Mouse (Mus musculus) embryonic facial prominence, embryonic 13.5 days (tissue): ENCODE measurements around the gene Tomm40. TPM values are rescaled to one million over a fixed set of nuclear protein-coding genes. Genes with fewer than 3 reads are reported as not detected.
A peak's percentile ranks its signal among the peaks of the same experiment; 100 is the strongest.

Experiments
- ATAC-seq: fragments of 200-750 bp; cut with Nextera tagmentation; 2 replicates; pipeline ENCODE4 v1.8.0; 2017; ENCODE audit warnings: low read depth; ENCODE audit not compliant: insufficient number of reproducible peaks, insufficient read depth, low FRiP score, low TSS enrichment
- H3K27ac ChIP-seq: fragments of 300-500 bp; sonication (generic); 2 replicates; pipeline ENCODE4 v1.5.1; 2015; ENCODE audit warnings: moderate library complexity, mild to moderate bottlenecking, inconsistent platforms
- H3K27me3 ChIP-seq: fragments of 300-500 bp; sonication (generic); 2 replicates; pipeline ENCODE4 v1.6.1; 2015; ENCODE audit warnings: mild to moderate bottlenecking, inconsistent platforms
- H3K36me3 ChIP-seq: fragments of 300-500 bp; sonication (generic); 2 replicates; pipeline ENCODE4 v1.6.1; 2015; ENCODE audit warnings: mild to moderate bottlenecking, inconsistent platforms
- H3K4me1 ChIP-seq: fragments of 300-500 bp; sonication (generic); 2 replicates; pipeline ENCODE4 v1.6.1; 2015; ENCODE audit warnings: inconsistent platforms
- H3K4me2 ChIP-seq: fragments of 300-500 bp; sonication (generic); 2 replicates; pipeline ENCODE4 v1.6.1; 2015; ENCODE audit warnings: moderate library complexity, mild to moderate bottlenecking, inconsistent platforms
- H3K4me3 ChIP-seq: fragments of 300-500 bp; sonication (generic); 2 replicates; pipeline ENCODE4 v1.5.1; 2015; ENCODE audit warnings: mild to moderate bottlenecking, inconsistent platforms
- H3K9ac ChIP-seq: fragments of 300-500 bp; sonication (generic); 2 replicates; pipeline ENCODE4 v1.6.1; 2015; ENCODE audit warnings: mild to moderate bottlenecking, inconsistent platforms
- H3K9me3 ChIP-seq: fragments of 300-500 bp; sonication (generic); 2 replicates; pipeline ENCODE4 v1.6.1; 2016; ENCODE audit warnings: inconsistent platforms
- WGBS: fragments of 180-500 bp; shearing (Covaris S2); methylation state at CpG from one replicate; pipeline ENCODE4 v1.1.7; 2015; ENCODE audit warnings: mixed read lengths; 5-methylcytosine and 5-hydroxymethylcytosine counted together
- polyA plus RNA-seq: library from polyadenylated mRNA; unstranded; fragments of >200 nt; fragmentation: Nextera tagmentation; extraction: Ambion mirVana; gene quantifications from 2 replicates; pipeline ENCODE4 v1.2.1, GENCODE M21; 2015

Gene Tomm40
- polyA plus RNA-seq, 1 experiment from 2014 or later, result 139 TPM

- Histone ChIP-seq H3K4me2 (peak overlapping the region; percentile 66), H3K9me3 (peaks cover 15% of the 10 kb centered on the region), H3K27me3 (no peaks in the 10 kb centered on the region), H3K36me3 (peaks cover 62% of the 10 kb centered on the region), H3K4me3 (0 out of 2 replicates have a peak overlapping the region, but pooled peaks have one; percentile 100), H3K9ac (peak overlapping the region; percentile 54; the same call in 1 of the 2 replicates), H3K27ac (peak overlapping the region; percentile 88; the same call in 1 of the 2 replicates), H3K4me1 (peaks cover 19% of the 10 kb centered on the region)
- WGBS, result 90% methylated on average over 2 of the region's 2 CpGs
- ATAC-seq, result no peak
Observed at GRCm38 (mm10) chr7:19716822-19717221, 1.6 kb upstream of the Tomm40 start.

- Histone ChIP-seq H3K9ac (peak overlapping the region; percentile 54), H3K27ac (peak overlapping the region; percentile 88), H3K27me3 (no peaks in the 10 kb centered on the region), H3K9me3 (peaks cover 8% of the 10 kb centered on the region), H3K36me3 (peaks cover 62% of the 10 kb centered on the region), H3K4me1 (peaks cover 19% of the 10 kb centered on the region), H3K4me2 (peak overlapping the region; percentile 66), H3K4me3 (peak overlapping the region; percentile 100)
- no peak for ATAC-seq
- WGBS, result 6% methylated on average over 18 of the region's 18 CpGs
Observed at GRCm38 (mm10) chr7:19716055-19716682, 931 bp upstream of the Tomm40 start.

- WGBS, result under 1% methylated on average over 39 of the region's 39 CpGs
- Histone ChIP-seq H3K4me3 (peak overlapping the region; percentile 100), H3K27ac (peak overlapping the region; percentile 72), H3K36me3 (peaks cover 61% of the 10 kb centered on the region), H3K4me1 (peaks cover 19% of the 10 kb centered on the region), H3K27me3 (no peaks in the 10 kb centered on the region), H3K9ac (peak overlapping the region; percentile 98), H3K4me2 (peak overlapping the region; percentile 92), H3K9me3 (no peaks in the 10 kb centered on the region)
- no peak for ATAC-seq
Observed at GRCm38 (mm10) chr7:19714836-19715235, 402 bp downstream of the Tomm40 start.

GRCm38 (mm10) chr7:19713598-19713997 lies 1.6 kb downstream of the Tomm40 start:
- Histone ChIP-seq H3K36me3 (peaks cover 64% of the 10 kb centered on the region), H3K27ac (no peak overlapping the region), H3K4me1 (peaks cover 19% of the 10 kb centered on the region), H3K4me2 (peak overlapping the region; percentile 92), H3K4me3 (peak overlapping the region; percentile 100; the same call in 1 of the 2 replicates), H3K27me3 (no peaks in the 10 kb centered on the region), H3K9me3 (no peaks in the 10 kb centered on the region), H3K9ac (no peak overlapping the region; the same call in 1 of the 2 replicates)
- 87% methylated on average over 9 of the region's 9 CpGs for WGBS
- ATAC-seq, result no peak

GRCm38 (mm10) chr7:19713196-19713595 lies 2.0 kb downstream of the Tomm40 start:
- H3K36me3 ChIP-seq, result peaks cover 64% of the 10 kb centered on the region
- H3K4me1 ChIP-seq, result peaks cover 19% of the 10 kb centered on the region
- H3K27ac ChIP-seq, result no peak overlapping the region
- no peak overlapping the region for H3K4me2 ChIP-seq
- H3K4me3 ChIP-seq, result no peak overlapping the region
- H3K9me3 ChIP-seq, result no peaks in the 10 kb centered on the region
- 53% methylated on average over 4 of the region's 4 CpGs for WGBS
- ATAC-seq, result no peak
- H3K27me3 ChIP-seq, result no peaks in the 10 kb centered on the region
- H3K9ac ChIP-seq, result no peak overlapping the region; the same call in 1 of the 2 replicates

GRCm38 (mm10) chr7:19712414-19712813 lies 2.8 kb downstream of the Tomm40 start:
- H3K4me1 ChIP-seq, result peaks cover 19% of the 10 kb centered on the region
- ATAC-seq, result no peak
- H3K9ac ChIP-seq, result no peak overlapping the region
- H3K4me3 ChIP-seq, result no peak overlapping the region
- H3K4me2 ChIP-seq, result no peak overlapping the region
- no peak overlapping the region for H3K27ac ChIP-seq
- WGBS, result 68% methylated on average over 4 of the region's 4 CpGs
- H3K36me3 ChIP-seq, result peaks cover 67% of the 10 kb centered on the region
- H3K27me3 ChIP-seq, result no peaks in the 10 kb centered on the region
- no peaks in the 10 kb centered on the region for H3K9me3 ChIP-seq

GRCm38 (mm10) chr7:19710650-19711049 lies 4.6 kb downstream of the Tomm40 start:
- Histone ChIP-seq H3K4me3 (no peak overlapping the region), H3K36me3 (peaks cover 77% of the 10 kb centered on the region), H3K9ac (no peak overlapping the region), H3K4me1 (peaks cover 13% of the 10 kb centered on the region), H3K27ac (no peak overlapping the region), H3K4me2 (no peak overlapping the region), H3K9me3 (no peaks in the 10 kb centered on the region), H3K27me3 (no peaks in the 10 kb centered on the region)
- no peak for ATAC-seq
- 92% methylated on average over 10 of the region's 10 CpGs for WGBS

- Histone ChIP-seq H3K4me1 (peaks cover 6% of the 10 kb centered on the region), H3K36me3 (peaks cover 82% of the 10 kb centered on the region), H3K9ac (no peak overlapping the region), H3K27me3 (no peaks in the 10 kb centered on the region), H3K4me2 (no peak overlapping the region), H3K27ac (no peak overlapping the region), H3K9me3 (no peaks in the 10 kb centered on the region), H3K4me3 (no peak overlapping the region)
- WGBS, result 94% methylated on average over 7 of the region's 7 CpGs
- no peak for ATAC-seq
Observed at GRCm38 (mm10) chr7:19705271-19705670, 10.0 kb downstream of the Tomm40 start.

- Histone ChIP-seq H3K4me1 (peaks cover 9% of the 10 kb centered on the region), H3K9ac (no peak overlapping the region), H3K4me2 (no peak overlapping the region), H3K4me3 (no peak overlapping the region), H3K9me3 (no peaks in the 10 kb centered on the region), H3K36me3 (peaks cover 76% of the 10 kb centered on the region), H3K27ac (no peak overlapping the region), H3K27me3 (no peaks in the 10 kb centered on the region)
- no peak for ATAC-seq
- WGBS, result 92% methylated on average over 4 of the region's 4 CpGs
Observed at GRCm38 (mm10) chr7:19704475-19704874, 10.8 kb downstream of the Tomm40 start.

GRCm38 (mm10) chr7:19702859-19703555 lies 12.2 kb downstream of the Tomm40 start:
- no peak overlapping the region for H3K27ac ChIP-seq
- ATAC-seq, result no peak
- no peak overlapping the region for H3K4me3 ChIP-seq
- 90% methylated on average over 16 of the region's 16 CpGs for WGBS
- H3K4me2 ChIP-seq, result no peak overlapping the region
- peaks cover 23% of the 10 kb centered on the region for H3K4me1 ChIP-seq
- peaks cover 63% of the 10 kb centered on the region for H3K36me3 ChIP-seq
- no peak overlapping the region for H3K9ac ChIP-seq
- no peaks in the 10 kb centered on the region for H3K9me3 ChIP-seq
- H3K27me3 ChIP-seq, result no peaks in the 10 kb centered on the region

GRCm38 (mm10) chr7:19701069-19701761 lies 14.0 kb downstream of the Tomm40 start:
- 31% methylated on average over 22 of the region's 22 CpGs for WGBS
- Histone ChIP-seq H3K27me3 (no peaks in the 10 kb centered on the region), H3K4me2 (peak overlapping the region; percentile 28; the same call in 1 of the 2 replicates), H3K4me3 (no peak overlapping the region), H3K9me3 (peaks cover 7% of the 10 kb centered on the region; the same call in 1 of the 2 replicates), H3K9ac (no peak overlapping the region), H3K27ac (peak overlapping the region; percentile 51; the same call in 1 of the 2 replicates), H3K4me1 (peaks cover 25% of the 10 kb centered on the region), H3K36me3 (peaks cover 58% of the 10 kb centered on the region)
- peak; percentile 50 for ATAC-seq
